Mouse (Mus musculus) liver, embryonic 12.5 days (tissue): ENCODE measurements around the gene Itih5. TPM values are rescaled to one million over a fixed set of nuclear protein-coding genes. Genes with fewer than 3 reads are reported as not detected.

Experiments
- ATAC-seq: fragments of 200-750 bp; cut with Nextera tagmentation; 2 replicates; pipeline ENCODE4 v1.8.0; 2017; ENCODE audit warnings: moderate number of reproducible peaks, mild to moderate bottlenecking, moderate library complexity
- H3K27ac ChIP-seq: fragments of 300-500 bp; sonication (generic); 2 replicates; pipeline ENCODE4 v1.5.1; 2016; ENCODE audit warnings: mild to moderate bottlenecking
- H3K27me3 ChIP-seq: fragments of 300-500 bp; sonication (generic); replicated peaks from 2 replicates; pipeline ENCODE4 v1.6.1; 2016; ENCODE audit warnings: mild to moderate bottlenecking, moderate library complexity
- H3K36me3 ChIP-seq: fragments of 300-500 bp; sonication (generic); 2 replicates; pipeline ENCODE4 v1.6.1; 2016; ENCODE audit warnings: mild to moderate bottlenecking, moderate library complexity
- H3K4me1 ChIP-seq: fragments of 300-500 bp; sonication (generic); 2 replicates; pipeline ENCODE4 v1.6.1; 2016
- H3K4me2 ChIP-seq: fragments of 300-500 bp; sonication (generic); 2 replicates; pipeline ENCODE4 v1.6.1; 2016; ENCODE audit warnings: mild to moderate bottlenecking, moderate library complexity
- H3K4me3 ChIP-seq: fragments of 300-500 bp; sonication (generic); 2 replicates; pipeline ENCODE4 v1.5.1; 2016; ENCODE audit warnings: mild to moderate bottlenecking, moderate library complexity
- H3K9ac ChIP-seq: fragments of 300-500 bp; sonication (generic); 2 replicates; pipeline ENCODE4 v1.6.1; 2016; ENCODE audit warnings: mild to moderate bottlenecking, moderate library complexity
- H3K9me3 ChIP-seq: fragments of 300-500 bp; sonication (generic); replicated peaks from 2 replicates; pipeline ENCODE4 v1.6.1; 2016; ENCODE audit warnings: mild to moderate bottlenecking, moderate library complexity
- whole genome bisulfite sequencing: fragments of 180-500 bp; shearing (Covaris S2); methylation state at CpG from one replicate; pipeline ENCODE4 v1.1.7; 2016; ENCODE audit not compliant: insufficient replicate concordance; 5-methylcytosine and 5-hydroxymethylcytosine counted together
- polyA plus RNA-seq: library from polyadenylated mRNA; unstranded; fragments of >200 nt; fragmentation: Nextera tagmentation; extraction: Ambion mirVana; gene quantifications from 2 replicates; pipeline ENCODE4 v1.2.1, GENCODE M21; 2016

Itih5 gene
- polyA plus RNA-seq, 1 experiment from 2014 or later: 5.1 TPM

GRCm38 (mm10) chr2:10169991-10170390 is 16.6 kb downstream of the Itih5 start:
- WGBS: 81% methylated on average over 16 of the region's 16 CpGs
- ATAC-seq: no peak

GRCm38 (mm10) chr2:10193553-10193952 is 40.2 kb downstream of the Itih5 start:
- ATAC-seq: no peak
- H3K4me2 ChIP-seq: no peak overlapping the region
- H3K4me3 ChIP-seq: no peak overlapping the region
- H3K27me3 ChIP-seq: no peaks in the 10 kb centered on the region
- no peaks in the 10 kb centered on the region for H3K4me1 ChIP-seq
- 17% methylated on average over 3 of the region's 3 CpGs for WGBS
- H3K9ac ChIP-seq: no peak overlapping the region
- H3K36me3 ChIP-seq: no peaks in the 10 kb centered on the region
- no peaks in the 10 kb centered on the region for H3K9me3 ChIP-seq
- no peak overlapping the region for H3K27ac ChIP-seq

More at GRCm38 (mm10) chr2:10169991-10170390, 16.6 kb downstream of the Itih5 start:
- Histone ChIP-seq H3K36me3 (no peaks in the 10 kb centered on the region), H3K4me2 (no peak overlapping the region), H3K27me3 (no peaks in the 10 kb centered on the region), H3K4me1 (peaks cover 31% of the 10 kb centered on the region), H3K9me3 (no peaks in the 10 kb centered on the region), H3K9ac (no peak overlapping the region), H3K4me3 (no peak overlapping the region), H3K27ac (no peak overlapping the region)

GRCm38 (mm10) chr2:10195162-10195561 is 41.8 kb downstream of the Itih5 start:
- Histone ChIP-seq H3K9ac (no peak overlapping the region), H3K4me3 (no peak overlapping the region), H3K4me1 (no peaks in the 10 kb centered on the region), H3K4me2 (no peak overlapping the region), H3K9me3 (no peaks in the 10 kb centered on the region), H3K27ac (no peak overlapping the region), H3K36me3 (no peaks in the 10 kb centered on the region), H3K27me3 (no peaks in the 10 kb centered on the region)
- WGBS: 55% methylated on average over 3 of the region's 3 CpGs
- no peak for ATAC-seq

- Histone ChIP-seq H3K36me3 (no peaks in the 10 kb centered on the region), H3K4me3 (no peak overlapping the region), H3K9me3 (no peaks in the 10 kb centered on the region), H3K27me3 (no peaks in the 10 kb centered on the region), H3K4me1 (no peaks in the 10 kb centered on the region), H3K9ac (no peak overlapping the region), H3K4me2 (no peak overlapping the region), H3K27ac (no peak overlapping the region)
- 60% methylated on average over 2 of the region's 2 CpGs for WGBS
- no peak for ATAC-seq
Observed at GRCm38 (mm10) chr2:10199326-10199725, 46.0 kb downstream of the Itih5 start.

- H3K36me3 ChIP-seq: no peaks in the 10 kb centered on the region
- no peak overlapping the region for H3K27ac ChIP-seq
- no peaks in the 10 kb centered on the region for H3K27me3 ChIP-seq
- H3K4me1 ChIP-seq: no peaks in the 10 kb centered on the region
- ATAC-seq: no peak
- H3K4me2 ChIP-seq: no peak overlapping the region
- H3K4me3 ChIP-seq: no peak overlapping the region
- 50% methylated on average over 3 of the region's 3 CpGs for WGBS
- no peaks in the 10 kb centered on the region for H3K9me3 ChIP-seq
- no peak overlapping the region for H3K9ac ChIP-seq
Observed at GRCm38 (mm10) chr2:10200736-10201285, 47.4 kb downstream of the Itih5 start.

- H3K9me3 ChIP-seq: no peaks in the 10 kb centered on the region
- WGBS: 70% methylated on average over 3 of the region's 3 CpGs
- no peaks in the 10 kb centered on the region for H3K4me1 ChIP-seq
- H3K36me3 ChIP-seq: no peaks in the 10 kb centered on the region
- ATAC-seq: no peak
- H3K27me3 ChIP-seq: no peaks in the 10 kb centered on the region
- no peak overlapping the region for H3K4me2 ChIP-seq
- no peak overlapping the region for H3K27ac ChIP-seq
- no peak overlapping the region for H3K4me3 ChIP-seq
- no peak overlapping the region for H3K9ac ChIP-seq
Observed at GRCm38 (mm10) chr2:10204301-10204700, 50.9 kb downstream of the Itih5 start.

- no peak overlapping the region for H3K9ac ChIP-seq
- H3K27ac ChIP-seq: no peak overlapping the region
- no peaks in the 10 kb centered on the region for H3K9me3 ChIP-seq
- no peak for ATAC-seq
- H3K4me2 ChIP-seq: no peak overlapping the region
- WGBS: 71% methylated on average over 12 of the region's 12 CpGs
- H3K4me1 ChIP-seq: no peaks in the 10 kb centered on the region
- H3K36me3 ChIP-seq: no peaks in the 10 kb centered on the region
- no peaks in the 10 kb centered on the region for H3K27me3 ChIP-seq
- H3K4me3 ChIP-seq: no peak overlapping the region
Observed at GRCm38 (mm10) chr2:10213468-10213867, 60.1 kb downstream of the Itih5 start.

- Histone ChIP-seq H3K4me2 (no peak overlapping the region), H3K27ac (no peak overlapping the region), H3K4me3 (no peak overlapping the region), H3K9ac (no peak overlapping the region), H3K36me3 (no peaks in the 10 kb centered on the region), H3K9me3 (no peaks in the 10 kb centered on the region), H3K4me1 (no peaks in the 10 kb centered on the region), H3K27me3 (no peaks in the 10 kb centered on the region)
- no peak for ATAC-seq
- WGBS: 68% methylated on average over 7 of the region's 7 CpGs
Observed at GRCm38 (mm10) chr2:10215876-10216565, 62.6 kb downstream of the Itih5 start.

- no peak overlapping the region for H3K4me2 ChIP-seq
- ATAC-seq: no peak
- no peaks in the 10 kb centered on the region for H3K9me3 ChIP-seq
- WGBS: 50% methylated on average over 7 of the region's 7 CpGs
- no peaks in the 10 kb centered on the region for H3K4me1 ChIP-seq
- H3K36me3 ChIP-seq: no peaks in the 10 kb centered on the region
- H3K27me3 ChIP-seq: no peaks in the 10 kb centered on the region
- no peak overlapping the region for H3K27ac ChIP-seq
- H3K9ac ChIP-seq: no peak overlapping the region
- no peak overlapping the region for H3K4me3 ChIP-seq
Observed at GRCm38 (mm10) chr2:10216566-10217247, 63.3 kb downstream of the Itih5 start.

- Histone ChIP-seq H3K4me1 (no peaks in the 10 kb centered on the region), H3K27me3 (no peaks in the 10 kb centered on the region), H3K9ac (no peak overlapping the region), H3K4me3 (no peak overlapping the region), H3K4me2 (no peak overlapping the region), H3K27ac (no peak overlapping the region), H3K36me3 (no peaks in the 10 kb centered on the region), H3K9me3 (no peaks in the 10 kb centered on the region)
- 63% methylated on average over 4 of the region's 4 CpGs for WGBS
- no peak for ATAC-seq
Observed at GRCm38 (mm10) chr2:10221862-10222261, 68.5 kb downstream of the Itih5 start.

- WGBS: 55% methylated on average over 1 of the region's 1 CpGs
- no peak overlapping the region for H3K27ac ChIP-seq
- H3K36me3 ChIP-seq: no peaks in the 10 kb centered on the region
- ATAC-seq: no peak
- H3K9ac ChIP-seq: no peak overlapping the region
- no peak overlapping the region for H3K4me2 ChIP-seq
- H3K4me1 ChIP-seq: no peaks in the 10 kb centered on the region
- H3K9me3 ChIP-seq: no peaks in the 10 kb centered on the region
- H3K27me3 ChIP-seq: no peaks in the 10 kb centered on the region
- H3K4me3 ChIP-seq: no peak overlapping the region
Observed at GRCm38 (mm10) chr2:10226907-10227306, 73.5 kb downstream of the Itih5 start.

- WGBS: 62% methylated on average over 6 of the region's 6 CpGs
- Histone ChIP-seq H3K4me2 (no peak overlapping the region), H3K36me3 (no peaks in the 10 kb centered on the region), H3K9me3 (no peaks in the 10 kb centered on the region), H3K4me3 (no peak overlapping the region), H3K27ac (no peak overlapping the region), H3K27me3 (no peaks in the 10 kb centered on the region), H3K4me1 (no peaks in the 10 kb centered on the region), H3K9ac (no peak overlapping the region)
- no peak for ATAC-seq
Observed at GRCm38 (mm10) chr2:10231971-10232370, 78.6 kb downstream of the Itih5 start.
